Comparison of ENCODE assay signal across 8 mouse cellular contexts in genomic region chr5:124185706-124186464, GRCm38 (mm10).
A peak's percentile ranks its signal among the peaks of the same experiment; 100 is the strongest.
DNase-seq lines count a peak whose midpoint lies in the region; ATAC-seq lines count a peak whose summit lies in the region.

No protein-coding gene starts in this region.

- no peaks in the 10 kb centered on the region for H3K36me3 ChIP-seq in forebrain, embryonic 16.5 days (ENCODE audit: control insufficient read depth, insufficient read depth)
- H3K36me3 ChIP-seq in midbrain, embryonic 13.5 days = no peaks in the 10 kb centered on the region

- no peak for ATAC-seq in forebrain, embryonic 16.5 days
- no peak for ATAC-seq in midbrain, embryonic 13.5 days

- H3K4me2 ChIP-seq in forebrain, embryonic 16.5 days (ENCODE audit: low read length) = peak overlapping the region; percentile 55
- H3K4me2 ChIP-seq in midbrain, embryonic 13.5 days (replicated peaks) = peak overlapping the region; percentile 60

- WGBS in forebrain, embryonic 16.5 days = 27% methylated on average over 15 of the region's 15 CpGs
- 43% methylated on average over 15 of the region's 15 CpGs for WGBS in midbrain, embryonic 13.5 days

- H3K4me3 ChIP-seq in forebrain, embryonic 16.5 days (replicated peaks; ENCODE audit: low read length) = peak overlapping the region; percentile 38
- H3K4me3 ChIP-seq in midbrain, embryonic 13.5 days (replicated peaks) = peak overlapping the region; percentile 34

- peak; percentile 77 for DNase-seq in adrenal gland, adult 2 months
- DNase-seq in adrenal gland, adult 18-20 months (ENCODE audit: low spot score in 2 of 2) = no peak
- DNase-seq in CD4-positive helper T cell, adult 2 months (ENCODE audit: low read depth, low spot score) = peak; percentile 67
- no peak for DNase-seq in kidney, postnatal 4 days
- DNase-seq in right cerebral cortex, adult 2 months (ENCODE audit: low spot score in 2 of 2) = no peak
- DNase-seq in gastrocnemius, postnatal 10 days = no peak

- H3K9ac ChIP-seq in forebrain, embryonic 16.5 days (replicated peaks; ENCODE audit: low read depth, low read length) = peak overlapping the region; percentile 37
- peak overlapping the region; percentile 63 for H3K9ac ChIP-seq in midbrain, embryonic 13.5 days (replicated peaks)

- H3K27ac ChIP-seq in forebrain, embryonic 16.5 days (ENCODE audit: low read length) = peak overlapping the region; percentile 92
- H3K27ac ChIP-seq in midbrain, embryonic 13.5 days = peak overlapping the region; percentile 89

- H3K27me3 ChIP-seq in forebrain, embryonic 16.5 days (replicated peaks; ENCODE audit: control insufficient read depth, insufficient read depth, low read length) = no peaks in the 10 kb centered on the region
- H3K27me3 ChIP-seq in midbrain, embryonic 13.5 days = no peaks in the 10 kb centered on the region

- no peaks in the 10 kb centered on the region for H3K9me3 ChIP-seq in forebrain, embryonic 16.5 days (ENCODE audit: control insufficient read depth, low read length)
- no peaks in the 10 kb centered on the region for H3K9me3 ChIP-seq in midbrain, embryonic 13.5 days

- H3K4me1 ChIP-seq in forebrain, embryonic 16.5 days (replicated peaks; ENCODE audit: control insufficient read depth, insufficient read depth, low read length) = peaks cover 53% of the 10 kb centered on the region
- H3K4me1 ChIP-seq in midbrain, embryonic 13.5 days (replicated peaks) = peaks cover 73% of the 10 kb centered on the region

Comparison
In these comparisons a context has a peak if more than half of its experiments do, and no peak if none do; other contexts are left out.
1. DNase-seq: peak in adrenal gland, adult 2 months (single experiment) and CD4-positive helper T cell, adult 2 months (single experiment); none in adrenal gland, adult 18-20 months (0 of 2), kidney, postnatal 4 days (0 of 2), right cerebral cortex, adult 2 months (0 of 2) and gastrocnemius, postnatal 10 days (single experiment).